In the genomic region with DNA sequence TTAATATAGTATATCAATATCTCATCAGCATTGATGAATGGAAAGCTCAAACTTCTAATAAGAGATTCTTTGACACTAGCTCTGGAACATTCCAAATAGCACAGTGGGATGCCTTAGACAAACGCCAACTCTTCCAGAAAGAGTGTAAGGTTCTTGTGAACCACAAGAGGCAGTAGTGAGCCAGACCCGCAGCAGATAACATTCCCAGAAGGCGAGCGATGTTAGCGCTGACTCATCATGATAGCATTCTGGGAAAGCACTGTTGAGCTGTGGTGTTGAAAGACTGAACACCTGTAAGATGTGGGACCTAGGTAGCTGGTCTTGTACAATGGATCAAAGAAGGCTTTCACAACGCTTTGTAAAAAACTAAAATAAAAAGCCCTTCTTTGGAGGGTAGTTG, we compare ENCODE assay signal across 13 mouse cellular contexts.
DNase-seq lines count a peak whose midpoint lies in the region; ATAC-seq and TF ChIP-seq lines count a peak whose summit lies in the region.
"Had no signal": no experiment of that assay in that cellular context is flagged by ENCODE, and none has a peak within 500 bp of the region (broad histone marks: within the 10 kb centered on the region; RNA-seq: fewer than 3 reads in every experiment).

No protein-coding gene starts in this region.

- no peak for TF ChIP-seq EP300 in stomach, postnatal 0 days (optimal IDR thresholded peaks at IDR 0.05)

- no peak for TF ChIP-seq POLR2A in kidney, adult 2 months (IDR thresholded peaks at IDR 0.05; ENCODE audit: low read depth, low read length)

- no peaks in the 10 kb centered on the region for H3K36me3 ChIP-seq in kidney, adult 2 months (ENCODE audit: control insufficient read depth, insufficient read depth, low read length)
- no peaks in the 10 kb centered on the region for H3K36me3 ChIP-seq in stomach, postnatal 0 days (ENCODE audit: control insufficient read depth, insufficient read depth, low read length)
- no peaks in the 10 kb centered on the region for H3K36me3 ChIP-seq in midbrain, embryonic 14.5 days (ENCODE audit: control insufficient read depth, insufficient read depth, low read length)
- H3K36me3 ChIP-seq: forebrain, embryonic 12.5 days; hindbrain, embryonic 10.5 days; lung, embryonic 15.5 days had no signal

- no peak for ATAC-seq in stomach, postnatal 0 days (ENCODE audit: low FRiP score, low TSS enrichment)
- ATAC-seq in midbrain, embryonic 14.5 days (ENCODE audit: low FRiP score, low TSS enrichment) = no peak
- ATAC-seq: midbrain, embryonic 16.5 days had no signal

- H3K4me1 ChIP-seq in kidney, adult 2 months (ENCODE audit: control insufficient read depth, insufficient read depth, low read length) = no peaks in the 10 kb centered on the region
- no peaks in the 10 kb centered on the region for H3K4me1 ChIP-seq in stomach, postnatal 0 days (replicated peaks; ENCODE audit: control insufficient read depth, insufficient read depth)
- H3K4me1 ChIP-seq in midbrain, embryonic 14.5 days (ENCODE audit: control insufficient read depth, insufficient read depth, low read length) = no peaks in the 10 kb centered on the region
- H3K4me1 ChIP-seq: hindbrain, embryonic 10.5 days; lung, embryonic 15.5 days had no signal

- H3K4me2 ChIP-seq in stomach, postnatal 0 days (replicated peaks; ENCODE audit: low read depth) = no peak overlapping the region
- no peak overlapping the region for H3K4me2 ChIP-seq in midbrain, embryonic 14.5 days (ENCODE audit: low read length)
- H3K4me2 ChIP-seq: forebrain, embryonic 12.5 days; lung, embryonic 15.5 days had no signal

- H3K27me3 ChIP-seq in kidney, adult 2 months (replicated peaks; ENCODE audit: control insufficient read depth, insufficient read depth, low read length) = no peaks in the 10 kb centered on the region
- no peaks in the 10 kb centered on the region for H3K27me3 ChIP-seq in stomach, postnatal 0 days (ENCODE audit: control insufficient read depth, insufficient read depth, low read length)
- H3K27me3 ChIP-seq in midbrain, embryonic 14.5 days (ENCODE audit: control insufficient read depth, insufficient read depth, low read length) = no peaks in the 10 kb centered on the region
- H3K27me3 ChIP-seq: forebrain, embryonic 12.5 days; lung, embryonic 15.5 days had no signal

- no peaks in the 10 kb centered on the region for H3K9me3 ChIP-seq in stomach, postnatal 0 days (ENCODE audit: control insufficient read depth, low read length)
- no peaks in the 10 kb centered on the region for H3K9me3 ChIP-seq in midbrain, embryonic 14.5 days (ENCODE audit: control insufficient read depth, low read length)
- H3K9me3 ChIP-seq: forebrain, embryonic 12.5 days; hindbrain, embryonic 10.5 days; lung, embryonic 15.5 days had no signal

- no peak overlapping the region for H3K27ac ChIP-seq in kidney, adult 2 months (ENCODE audit: insufficient read depth, low read depth, low read length)
- H3K27ac ChIP-seq in stomach, postnatal 0 days (replicated peaks) = no peak overlapping the region
- no peak overlapping the region for H3K27ac ChIP-seq in midbrain, embryonic 14.5 days (replicated peaks; ENCODE audit: low read depth, low read length)
- H3K27ac ChIP-seq: forebrain, embryonic 12.5 days; hindbrain, embryonic 10.5 days; lung, embryonic 15.5 days had no signal

- peak; percentile 26; the same call in 1 of the 2 replicates for TF ChIP-seq CTCF in kidney, adult 2 months (conservative IDR thresholded peaks at IDR 0.05; ENCODE audit: insufficient read depth, insufficient read length, low read depth, low read length)
- TF ChIP-seq CTCF in stomach, postnatal 0 days (IDR thresholded peaks at IDR 0.05; ENCODE audit: low read depth) = peak; percentile 68

- DNase-seq in cerebellum, postnatal 10 days = peak; percentile 20 to 43
- no peak for DNase-seq in cerebellum, adult 9-11 months
- no peak for DNase-seq in kidney, adult 2 months
- DNase-seq in kidney, postnatal 14 days = no peak
- peak; percentile 9 for DNase-seq in lung, postnatal 36 days
- DNase-seq in lung, postnatal 14 days = no peak
- peak; percentile 34 for DNase-seq in stomach, postnatal 0 days (ENCODE audit: low spot score)
- no peak for DNase-seq in midbrain, embryonic 14.5 days
- DNase-seq: right cerebral cortex, postnatal 4 days had no signal

- no peak overlapping the region for H3K4me3 ChIP-seq in kidney, adult 2 months (ENCODE audit: insufficient read depth, low read depth, low read length)
- no peak overlapping the region for H3K4me3 ChIP-seq in stomach, postnatal 0 days (ENCODE audit: low read depth, low read length)
- H3K4me3 ChIP-seq in midbrain, embryonic 14.5 days (replicated peaks; ENCODE audit: low read depth, low read length) = no peak overlapping the region
- H3K4me3 ChIP-seq: forebrain, embryonic 12.5 days; hindbrain, embryonic 10.5 days; lung, embryonic 15.5 days had no signal

- 73% methylated on average over 6 of the region's 6 CpGs for WGBS in kidney, adult 2 months
- WGBS in stomach, postnatal 0 days = 67% methylated on average over 6 of the region's 6 CpGs
- 84% methylated on average over 6 of the region's 6 CpGs for WGBS in midbrain, embryonic 14.5 days

- no peak overlapping the region for H3K9ac ChIP-seq in stomach, postnatal 0 days (ENCODE audit: low read length)
- no peak overlapping the region for H3K9ac ChIP-seq in midbrain, embryonic 14.5 days (replicated peaks; ENCODE audit: low read length)
- H3K9ac ChIP-seq: forebrain, embryonic 12.5 days; lung, embryonic 15.5 days had no signal

Comparison
In these comparisons a context has a peak if more than half of its experiments do, and no peak if none do; other contexts are left out.
1. DNase-seq: peak in cerebellum, postnatal 10 days (2 of 2), lung, postnatal 36 days (single experiment) and stomach, postnatal 0 days (single experiment); none in cerebellum, adult 9-11 months (single experiment), kidney, adult 2 months (single experiment), kidney, postnatal 14 days (single experiment), lung, postnatal 14 days (single experiment) and midbrain, embryonic 14.5 days (single experiment).